Mouse (Mus musculus): Measurements from ENCODE around the gene Jak3. TPM values are rescaled to one million over a fixed set of nuclear protein-coding genes. Genes with fewer than 3 reads are reported as not detected.
A peak's percentile ranks its signal among the peaks of the same experiment; 100 is the strongest.

The Jak3 gene
- polyA plus RNA-seq, 1 experiment = 1.5 TPM

GRCm38 (mm10) chr8:71724389-71724788 lies 48.3 kb downstream of the Jak3 start:
- no peaks in the 10 kb centered on the region for H3K36me3 ChIP-seq (ENCODE audit: control insufficient read depth, insufficient read depth)
- H3K27me3 ChIP-seq (ENCODE audit: control insufficient read depth, insufficient read depth, insufficient read length) = peaks cover 71% of the 10 kb centered on the region
- H3K79me2 ChIP-seq (ENCODE audit: control insufficient read depth, insufficient read depth) = no peaks in the 10 kb centered on the region
- no peak overlapping the region for H3ac ChIP-seq (ENCODE audit: control insufficient read depth, insufficient read length)
- H3K4me3 ChIP-seq = no peak overlapping the region
- H3K4me2 ChIP-seq (ENCODE audit: low read depth) = no peak overlapping the region
- TF ChIP-seq CEBPB (IDR thresholded peaks at IDR 0.05; ENCODE audit: insufficient read depth, poor library complexity, severe bottlenecking) (no peak), TCF3 (IDR thresholded peaks at IDR 0.05; ENCODE audit: insufficient read length, low read depth) (no peak), USF1 (IDR thresholded peaks at IDR 0.05; ENCODE audit: low read depth) (no peak)

GRCm38 (mm10) chr8:71725122-71725924 lies 49.2 kb downstream of the Jak3 start, which contains the start of gene Fcho1:
Fcho1 (minus strand) TSS chr8:71725716.
- H3K27me3 ChIP-seq (ENCODE audit: control insufficient read depth, insufficient read depth, insufficient read length) = peaks cover 65% of the 10 kb centered on the region
- no peaks in the 10 kb centered on the region for H3K36me3 ChIP-seq (ENCODE audit: control insufficient read depth, insufficient read depth)
- no peak within 1 kb of the TSS for H3K4me3 ChIP-seq
- no peaks in the 10 kb centered on the region for H3K79me2 ChIP-seq (ENCODE audit: control insufficient read depth, insufficient read depth)
- TF ChIP-seq POLR2A (IDR thresholded peaks at IDR 0.05; ENCODE audit: insufficient read length, low read depth) (no peak), CEBPB (IDR thresholded peaks at IDR 0.05; ENCODE audit: insufficient read depth, poor library complexity, severe bottlenecking) (no peak), MAX (IDR thresholded peaks at IDR 0.05; ENCODE audit: low read depth) (no peak), TCF3 (IDR thresholded peaks at IDR 0.05; ENCODE audit: insufficient read length, low read depth) (no peak), USF1 (IDR thresholded peaks at IDR 0.05; ENCODE audit: low read depth) (no peak), E2F4 (IDR thresholded peaks at IDR 0.05; ENCODE audit: insufficient read depth) (no peak), MYOD1 (IDR thresholded peaks at IDR 0.05; ENCODE audit: control insufficient read depth in 1 of 3, insufficient read length in 2 of 3, low read depth in 2 of 3) (no peak), SRF (IDR thresholded peaks at IDR 0.05; ENCODE audit: control insufficient read depth, insufficient read length, low read depth) (no peak), POLR2AphosphoS2 (IDR thresholded peaks at IDR 0.05; ENCODE audit: insufficient read length, low read depth) (no peak), MYOG (IDR thresholded peaks at IDR 0.05; ENCODE audit: control insufficient read depth in 1 of 3, insufficient read depth in 1 of 3, insufficient read length in 2 of 3, low read depth in 2 of 3) (no peak), TCF12 (IDR thresholded peaks at IDR 0.05; ENCODE audit: insufficient read depth, poor library complexity, severe bottlenecking) (no peak), REST (IDR thresholded peaks at IDR 0.05; ENCODE audit: insufficient read depth, insufficient read length) (no peak)
- no peak within 1 kb of the TSS for H3ac ChIP-seq (ENCODE audit: control insufficient read depth, insufficient read length)
- H3K4me2 ChIP-seq (ENCODE audit: low read depth) = no peak within 1 kb of the TSS

- Histone ChIP-seq H3ac (ENCODE audit: control insufficient read depth, insufficient read length) (no peak overlapping the region), H3K36me3 (ENCODE audit: control insufficient read depth, insufficient read depth) (no peaks in the 10 kb centered on the region), H3K79me2 (ENCODE audit: control insufficient read depth, insufficient read depth) (no peaks in the 10 kb centered on the region), H3K4me2 (ENCODE audit: low read depth) (peak overlapping the region; percentile 40), H3K27me3 (ENCODE audit: control insufficient read depth, insufficient read depth, insufficient read length) (peaks cover 37% of the 10 kb centered on the region), H3K4me3 (no peak overlapping the region)
- no peak for TF ChIP-seq MYOD1 (IDR thresholded peaks at IDR 0.05; ENCODE audit: control insufficient read depth in 1 of 3, insufficient read length in 2 of 3, low read depth in 2 of 3)
- TF ChIP-seq E2F4 (IDR thresholded peaks at IDR 0.05; ENCODE audit: insufficient read depth) = no peak
- no peak for TF ChIP-seq SRF (IDR thresholded peaks at IDR 0.05; ENCODE audit: control insufficient read depth, insufficient read length, low read depth)
- no peak for TF ChIP-seq TCF3 (IDR thresholded peaks at IDR 0.05; ENCODE audit: insufficient read length, low read depth)
- no peak for TF ChIP-seq POLR2AphosphoS2 (IDR thresholded peaks at IDR 0.05; ENCODE audit: insufficient read length, low read depth)
- TF ChIP-seq TCF12 (IDR thresholded peaks at IDR 0.05; ENCODE audit: insufficient read depth, poor library complexity, severe bottlenecking) = no peak
- no peak for TF ChIP-seq REST (IDR thresholded peaks at IDR 0.05; ENCODE audit: insufficient read depth, insufficient read length)
- TF ChIP-seq USF1 (IDR thresholded peaks at IDR 0.05; ENCODE audit: low read depth) = no peak
- no peak for TF ChIP-seq CEBPB (IDR thresholded peaks at IDR 0.05; ENCODE audit: insufficient read depth, poor library complexity, severe bottlenecking)
- no peak for TF ChIP-seq MAX (IDR thresholded peaks at IDR 0.05; ENCODE audit: low read depth)
- no peak for TF ChIP-seq MYOG (IDR thresholded peaks at IDR 0.05; ENCODE audit: control insufficient read depth in 1 of 3, insufficient read depth in 1 of 3, insufficient read length in 2 of 3, low read depth in 2 of 3)
These were observed 52.2 kb downstream of the Jak3 start for GRCm38 (mm10) chr8:71728240-71728785.

GRCm38 (mm10) chr8:71728826-71729620 lies 52.9 kb downstream of the Jak3 start:
- no peak overlapping the region for H3K4me2 ChIP-seq (ENCODE audit: low read depth)
- H3K4me3 ChIP-seq = no peak overlapping the region
- no peaks in the 10 kb centered on the region for H3K36me3 ChIP-seq (ENCODE audit: control insufficient read depth, insufficient read depth)
- peaks cover 32% of the 10 kb centered on the region for H3K27me3 ChIP-seq (ENCODE audit: control insufficient read depth, insufficient read depth, insufficient read length)
- no peaks in the 10 kb centered on the region for H3K79me2 ChIP-seq (ENCODE audit: control insufficient read depth, insufficient read depth)
- TF ChIP-seq REST (IDR thresholded peaks at IDR 0.05; ENCODE audit: insufficient read depth, insufficient read length) (no peak), MAX (IDR thresholded peaks at IDR 0.05; ENCODE audit: low read depth) (no peak), POLR2AphosphoS2 (IDR thresholded peaks at IDR 0.05; ENCODE audit: insufficient read length, low read depth) (no peak), USF1 (IDR thresholded peaks at IDR 0.05; ENCODE audit: low read depth) (no peak), POLR2A (IDR thresholded peaks at IDR 0.05; ENCODE audit: insufficient read length, low read depth) (no peak), MYOG (IDR thresholded peaks at IDR 0.05; ENCODE audit: control insufficient read depth in 1 of 3, insufficient read depth in 1 of 3, insufficient read length in 2 of 3, low read depth in 2 of 3) (no peak), TCF3 (IDR thresholded peaks at IDR 0.05; ENCODE audit: insufficient read length, low read depth) (no peak), E2F4 (IDR thresholded peaks at IDR 0.05; ENCODE audit: insufficient read depth) (no peak), SRF (IDR thresholded peaks at IDR 0.05; ENCODE audit: control insufficient read depth, insufficient read length, low read depth) (no peak), TCF12 (IDR thresholded peaks at IDR 0.05; ENCODE audit: insufficient read depth, poor library complexity, severe bottlenecking) (no peak)
- H3ac ChIP-seq (ENCODE audit: control insufficient read depth, insufficient read length) = no peak overlapping the region

All from myocyte (in vitro differentiated cells).